Mouse (Mus musculus): ENCODE results near the gene Hck.

GRCm38 (mm10) chr2:153160133-153160532, 51.9 kb downstream of the Hck start:
- TF ChIP-seq CTCF (IDR thresholded peaks at IDR 0.05; ENCODE audit: extremely low read depth, insufficient read length, insufficient replicate concordance, low read depth, low read length) (no peak), POLR2A (IDR thresholded peaks at IDR 0.05; ENCODE audit: low read depth, low read length) (no peak)

All from small intestine, adult 2 months (tissue).